Mouse (Mus musculus) telencephalon, adult 2 months (tissue): ENCODE measurements at regions not wholly inside any gene's neighbourhood (a gene's known extent, or its start where the extent isn't known, plus 50 kb on each side); places are given as distances from the start of the nearest gene placed in this dataset.

Experiments
- DNase-seq: peaks from one replicate; pipeline ENCODE4 v3.0.0-alpha.2; 2011; ENCODE audit warnings: low read depth, low spot score

DNA sequence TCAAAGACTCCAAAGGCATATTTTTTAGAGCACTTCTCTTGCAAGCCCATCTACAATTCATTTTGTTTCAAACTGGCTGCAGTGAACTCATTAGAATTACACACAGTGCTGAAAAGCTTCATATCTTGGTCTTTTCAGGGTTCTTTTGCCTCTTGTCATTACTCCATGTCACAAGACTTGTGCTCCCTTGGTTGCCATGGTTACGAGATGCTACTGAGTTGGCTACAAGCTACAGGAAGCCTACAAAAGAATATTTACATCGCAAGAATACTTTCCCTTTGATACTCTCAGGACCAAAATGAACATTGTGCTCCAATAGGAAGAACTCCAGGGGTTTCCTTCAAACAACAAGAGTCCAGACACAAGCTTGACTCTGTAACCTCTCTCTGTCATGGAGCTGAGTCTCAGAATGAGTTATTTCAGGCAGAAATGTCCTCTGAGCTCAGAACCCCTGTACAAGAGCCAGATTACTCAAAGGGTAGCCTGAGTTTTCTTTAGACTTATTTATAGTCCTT, 545.2 kb upstream of the Adamts9 start:
- peak; percentile 23 for DNase-seq

DNA sequence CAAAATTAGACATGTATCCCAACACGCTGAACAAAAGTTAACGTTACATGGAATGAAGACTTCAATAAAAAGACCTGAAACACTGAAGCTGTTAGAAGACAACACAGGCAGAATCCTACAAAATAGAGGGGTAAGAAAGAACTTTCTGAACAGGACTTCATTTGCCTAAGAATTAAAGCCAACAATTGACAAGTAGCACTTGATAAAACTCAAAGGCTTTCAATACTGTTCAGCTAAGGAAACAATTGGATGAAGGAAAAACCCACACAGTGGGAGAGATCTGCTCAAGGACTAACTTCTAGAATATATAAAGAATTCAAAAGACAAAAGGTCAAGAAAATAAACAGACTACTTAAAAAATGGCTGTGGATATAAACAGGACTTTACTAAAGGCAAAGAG, 535.2 kb upstream of the Adamts9 start:
- no peak for DNase-seq

DNA sequence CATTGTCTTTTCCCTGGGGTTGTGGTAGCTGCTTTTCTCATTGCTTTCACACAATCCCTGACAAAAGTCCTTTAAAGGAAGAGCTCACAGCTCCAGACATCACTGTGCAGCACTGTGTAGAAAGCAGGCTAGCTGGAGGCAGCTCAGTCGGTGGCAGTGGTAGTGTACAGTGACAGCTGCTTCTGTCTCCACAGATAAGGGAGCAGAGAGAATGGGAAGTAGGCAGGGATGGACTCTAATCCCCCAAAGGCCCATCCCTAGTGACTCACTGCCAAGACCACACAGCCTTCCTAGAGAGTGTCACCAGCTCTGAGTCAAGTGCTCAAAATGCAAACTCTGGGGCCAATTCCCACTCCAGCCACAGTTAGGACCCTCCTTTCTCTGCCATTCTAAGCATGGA, 531.7 kb upstream of the Adamts9 start:
- DNase-seq: no peak

GRCm38 (mm10) chr6:93467867-93468266, 524.6 kb upstream of the Adamts9 start:
- DNase-seq: no peak

DNA sequence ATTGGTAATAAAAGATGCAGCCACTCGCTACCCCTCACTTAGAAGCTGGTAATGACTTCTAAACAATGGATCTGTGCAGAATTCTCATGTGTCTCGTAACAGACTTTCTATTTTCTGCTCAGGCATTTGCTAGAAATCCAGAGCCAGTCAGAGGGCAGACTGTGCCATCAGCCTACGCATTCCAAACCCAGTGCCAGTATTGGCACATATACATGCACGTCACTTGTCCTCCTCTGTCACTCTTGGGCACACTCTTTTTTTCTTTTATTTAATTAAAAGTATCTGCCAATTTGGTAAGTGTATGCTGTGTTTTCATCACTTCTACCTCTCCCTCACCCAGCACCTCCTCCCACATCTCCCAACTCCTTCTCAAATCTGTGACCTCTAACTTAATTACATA, 519.6 kb upstream of the Adamts9 start:
- peak; percentile 10 for DNase-seq

- DNase-seq: no peak
Measured at GRCm38 (mm10) chr6:93461374-93461773, 518.1 kb upstream of the Adamts9 start.

GRCm38 (mm10) chr6:93457613-93458012, 514.3 kb upstream of the Adamts9 start:
- no peak for DNase-seq

DNA sequence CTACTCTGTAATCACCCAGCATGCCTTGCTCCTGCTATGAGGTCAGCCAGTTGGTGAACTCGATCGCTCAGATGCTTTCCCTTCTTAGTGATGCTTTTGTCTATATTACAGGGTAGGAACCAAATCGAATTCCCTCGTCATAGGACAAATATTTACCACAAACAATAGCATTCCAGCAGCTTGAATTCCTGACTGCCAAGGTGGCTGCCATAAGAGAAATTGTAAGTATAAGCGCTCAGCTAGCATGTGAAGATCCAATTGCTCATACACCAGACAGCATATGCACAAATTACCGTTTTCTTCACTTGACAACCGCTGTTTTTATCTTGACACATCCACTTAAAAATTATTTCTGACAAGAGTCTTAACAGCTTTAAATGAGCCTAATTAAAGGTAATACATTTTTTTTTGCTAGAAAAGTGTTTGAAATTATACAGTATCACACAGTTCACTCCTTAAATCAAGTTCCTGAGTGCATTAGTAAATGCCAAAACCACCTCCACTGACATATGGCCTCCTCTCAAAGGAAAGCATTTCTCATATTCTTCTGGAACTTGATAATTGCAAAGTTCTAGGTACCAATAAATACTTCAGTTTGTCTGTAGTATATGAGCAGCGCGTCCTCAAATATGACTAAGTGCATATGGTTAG, 513.2 kb upstream of the Adamts9 start:
- peak; percentile 60 for DNase-seq

DNA sequence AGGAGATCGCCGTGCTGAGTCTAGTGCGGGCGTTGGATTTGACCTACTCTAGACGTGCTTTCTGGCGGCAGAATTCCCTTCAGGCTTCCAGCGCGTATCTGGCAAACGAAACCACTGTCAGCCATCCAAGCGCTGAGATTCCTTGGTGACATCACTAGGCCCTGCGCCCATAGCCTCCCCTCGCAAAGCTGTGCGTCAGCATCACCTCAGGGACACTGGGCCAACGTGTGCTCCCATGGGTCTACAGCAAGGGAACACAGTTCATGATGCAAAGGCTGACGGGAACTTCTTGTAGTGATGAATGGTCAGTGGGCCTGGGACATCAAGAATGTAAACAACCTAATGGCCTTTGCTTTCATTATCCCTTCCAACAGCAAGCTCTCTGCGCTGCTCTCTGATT, 502.3 kb upstream of the Adamts9 start:
- no peak for DNase-seq

DNA sequence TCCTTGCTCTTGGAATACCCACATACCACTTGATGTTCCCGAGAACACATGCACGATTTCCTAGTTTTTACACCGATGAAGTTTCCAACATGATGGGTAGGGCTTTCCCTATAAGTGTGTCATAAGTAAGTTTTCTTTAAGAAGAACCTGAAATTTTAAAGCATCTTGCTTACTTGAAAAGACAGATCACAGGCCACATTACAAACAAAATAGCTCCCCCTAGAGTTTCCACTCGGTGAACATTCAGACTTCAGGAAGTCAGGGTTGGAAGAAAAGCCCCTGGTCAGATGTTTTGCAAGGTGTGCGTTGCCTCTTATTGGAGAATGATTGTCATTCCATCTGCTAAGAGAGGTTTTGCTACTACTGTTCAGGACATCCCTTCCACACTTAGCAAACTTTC, 501.8 kb upstream of the Adamts9 start:
- peak; percentile 40 for DNase-seq

- DNase-seq: no peak
Measured at GRCm38 (mm10) chr6:93443766-93444557, 500.7 kb upstream of the Adamts9 start.

DNA sequence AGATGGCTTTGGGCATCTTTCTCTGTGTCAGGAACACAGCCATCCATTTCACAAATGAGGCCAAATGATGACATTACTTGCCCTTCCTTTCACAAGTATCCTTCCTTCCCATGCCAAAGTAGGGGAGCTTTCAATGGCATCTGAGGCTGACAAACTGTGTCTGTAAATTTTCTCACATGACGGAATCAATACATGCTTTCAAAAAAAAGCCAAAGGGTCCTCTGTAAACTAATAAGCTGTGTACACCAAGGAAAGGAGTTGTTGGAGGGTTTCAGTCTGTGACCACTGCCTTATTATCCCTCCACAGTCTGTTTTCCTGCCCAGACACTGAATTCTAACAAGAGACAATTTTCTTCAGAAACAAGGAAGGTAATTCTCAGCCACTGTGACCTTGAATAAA, 490.2 kb upstream of the Adamts9 start:
- DNase-seq: no peak

GRCm38 (mm10) chr6:93426141-93426540, 482.8 kb upstream of the Adamts9 start:
- DNase-seq: peak; percentile 16

DNA sequence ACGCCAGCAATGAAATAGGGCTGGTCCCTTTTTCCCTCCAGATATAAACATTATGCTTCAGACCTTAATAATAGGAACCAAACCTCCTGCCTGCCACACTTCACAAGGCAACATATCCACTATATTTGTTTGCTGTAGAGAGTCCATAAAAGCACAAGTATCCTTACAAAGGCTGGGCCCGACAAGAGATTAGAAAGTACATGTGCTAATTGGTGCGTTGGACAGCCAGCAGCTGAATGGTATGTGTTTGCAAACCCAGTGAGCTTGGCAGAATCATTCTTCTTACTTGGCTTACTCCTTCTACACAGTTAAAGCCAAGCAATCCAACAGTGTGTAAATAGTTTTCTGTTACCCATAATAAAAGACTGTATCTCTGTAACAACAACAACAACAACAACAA, 479.6 kb upstream of the Adamts9 start:
- DNase-seq: no peak

DNA sequence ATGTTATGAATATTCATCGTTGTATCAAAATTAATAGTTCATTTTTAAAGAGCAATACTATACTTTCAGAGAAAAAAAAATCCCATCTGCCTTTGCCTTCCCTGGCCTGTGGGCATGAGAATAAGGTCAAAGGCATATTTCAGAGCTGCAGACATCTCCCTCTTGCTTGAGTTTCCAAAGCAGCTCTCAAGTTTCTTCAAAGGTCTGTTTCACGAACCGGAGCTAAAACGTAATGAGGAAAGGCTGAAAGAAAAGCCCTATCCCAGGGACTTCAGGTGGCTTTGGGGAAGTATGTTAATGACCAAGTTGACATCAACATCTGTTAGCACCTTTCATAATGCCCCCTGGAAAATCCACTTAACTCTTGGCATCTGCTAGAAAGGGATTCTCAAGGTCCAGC, 479.0 kb upstream of the Adamts9 start:
- no peak for DNase-seq

DNA sequence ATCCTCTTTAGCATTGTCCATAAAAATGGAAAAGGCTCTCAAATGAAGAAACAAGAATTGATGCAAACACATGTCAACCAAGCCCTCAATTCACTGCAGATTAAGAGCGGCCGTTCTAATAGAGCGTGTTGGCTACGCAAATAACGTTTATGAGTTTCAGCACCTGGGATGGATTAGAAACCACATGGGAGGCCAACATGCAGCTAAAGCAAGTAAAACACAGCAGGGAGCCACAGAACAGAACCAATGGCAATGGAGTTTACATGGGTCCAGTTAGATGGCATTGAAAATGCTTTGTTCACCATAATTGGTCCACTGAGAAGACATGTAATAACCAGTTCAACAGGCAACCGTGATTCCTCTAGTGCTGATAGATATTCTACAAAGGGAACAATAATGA, 474.3 kb upstream of the Adamts9 start:
- DNase-seq: no peak

GRCm38 (mm10) chr6:93416006-93416405, 472.7 kb upstream of the Adamts9 start:
- DNase-seq: no peak

DNA sequence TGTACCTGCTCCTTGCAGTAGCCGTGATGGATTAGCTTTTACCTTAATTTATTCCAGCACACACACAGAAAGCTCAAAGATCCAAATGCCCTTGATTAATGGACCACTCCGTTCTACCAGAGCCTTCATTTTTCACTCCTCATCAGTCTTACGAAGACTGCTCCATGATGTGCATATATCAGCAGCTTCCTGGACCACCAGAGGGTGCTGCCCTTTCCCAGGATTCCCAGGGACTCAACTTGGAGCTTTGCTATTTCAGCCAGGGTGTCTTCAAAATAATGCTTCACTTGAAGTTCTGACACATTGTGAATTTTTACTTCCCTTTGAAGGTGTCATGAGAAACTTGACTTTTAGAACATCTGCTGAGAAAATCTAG, 467.8 kb upstream of the Adamts9 start:
- DNase-seq: no peak

GRCm38 (mm10) chr6:93410416-93411076, 467.3 kb upstream of the Adamts9 start:
- no peak for DNase-seq

DNA sequence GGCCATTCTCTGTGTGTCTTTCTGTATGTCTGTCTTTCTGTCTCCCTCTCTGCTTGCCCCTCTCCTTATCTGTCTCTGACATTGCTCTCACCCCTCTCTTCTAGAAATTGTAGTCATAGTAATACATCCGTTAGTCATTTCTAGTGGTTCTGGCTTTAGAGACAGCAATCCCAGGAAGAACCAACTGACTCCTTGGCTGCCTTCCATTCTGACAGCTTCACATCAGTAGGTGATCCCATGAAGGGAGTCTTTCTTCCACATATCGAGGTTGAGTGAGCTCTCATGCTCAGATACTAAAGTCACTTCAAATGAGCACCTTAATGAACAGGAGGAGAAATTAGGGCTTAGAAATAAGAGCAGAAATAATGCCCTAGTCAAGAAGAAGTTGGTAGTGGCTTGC, 455.3 kb upstream of the Adamts9 start:
- no peak for DNase-seq

GRCm38 (mm10) chr6:93397074-93397473, 453.8 kb upstream of the Adamts9 start:
- no peak for DNase-seq

- no peak for DNase-seq
Measured at GRCm38 (mm10) chr6:93395952-93396351, 452.7 kb upstream of the Adamts9 start.

GRCm38 (mm10) chr6:93395296-93395695, 452.0 kb upstream of the Adamts9 start:
- peak; percentile 45 for DNase-seq
